Comparison of ENCODE assay signal across 9 mouse cellular contexts in genomic region chr13:21253569-21253968, GRCm38 (mm10). TPM values are rescaled to one million over a fixed set of nuclear protein-coding genes. Genes with fewer than 3 reads are reported as not detected.
DNase-seq lines count a peak whose midpoint lies in the region; ATAC-seq and TF ChIP-seq lines count a peak whose summit lies in the region.
"Had no signal": no experiment of that assay in that cellular context is flagged by ENCODE, and none has a peak within 500 bp of the region (broad histone marks: within the 10 kb centered on the region; RNA-seq: fewer than 3 reads in every experiment).

No protein-coding gene starts in this region.

- no peak for TF ChIP-seq EP300 in heart, postnatal 0 days (IDR thresholded peaks at IDR 0.05; ENCODE audit: low read depth)

- H3K9ac ChIP-seq in heart, postnatal 0 days (replicated peaks; ENCODE audit: low read depth, low read length), result no peak overlapping the region
- peak overlapping the region; percentile 51 for H3K9ac ChIP-seq in hindbrain, postnatal 0 days (replicated peaks; ENCODE audit: low read length)

- peak overlapping the region; percentile 39 for H3K4me3 ChIP-seq in heart, postnatal 0 days (ENCODE audit: low read depth, low read length)
- peak overlapping the region; percentile 60 for H3K4me3 ChIP-seq in hindbrain, postnatal 0 days (ENCODE audit: low read length)

- DNase-seq in heart, postnatal 0 days (ENCODE audit: low spot score), result no peak
- DNase-seq in heart, adult 18-20 months, result no peak
- peak; percentile 13 to 38 for DNase-seq in cerebellum, postnatal 36 days
- peak; percentile 37 for DNase-seq in hindbrain, postnatal 0 days (ENCODE audit: low spot score)
- DNase-seq in neural tube, embryonic 10.5 days (ENCODE audit: extremely low spot score, low spot score), result peak; percentile 54
- no peak for DNase-seq in testis, postnatal 10 days (ENCODE audit: low spot score)
- no peak for DNase-seq in layer of hippocampus, postnatal 25 days (ENCODE audit: extremely low spot score in 1 of 2, low spot score in 1 of 2)
- DNase-seq in frontal cortex, postnatal 14 days (ENCODE audit: low spot score in 2 of 2), result no peak

- peak overlapping the region; percentile 55 for H3K4me2 ChIP-seq in heart, postnatal 0 days (ENCODE audit: low read depth, low read length)
- peak overlapping the region; percentile 59 for H3K4me2 ChIP-seq in hindbrain, postnatal 0 days (ENCODE audit: low read depth, low read length)

- no peak for TF ChIP-seq CTCF in heart, postnatal 0 days (IDR thresholded peaks at IDR 0.05; ENCODE audit: low read depth)
- TF ChIP-seq CTCF in hindbrain, postnatal 0 days (IDR thresholded peaks at IDR 0.05; ENCODE audit: low read depth), result no peak

- H3K27me3 ChIP-seq in heart, postnatal 0 days (ENCODE audit: control insufficient read depth, insufficient read depth, low read length), result peaks cover 34% of the 10 kb centered on the region
- H3K27me3 ChIP-seq in hindbrain, postnatal 0 days (ENCODE audit: insufficient read depth, low read length), result no peaks in the 10 kb centered on the region

- no peak overlapping the region for H3K27ac ChIP-seq in heart, postnatal 0 days (ENCODE audit: low read depth)
- peak overlapping the region; percentile 51 for H3K27ac ChIP-seq in hindbrain, postnatal 0 days

- 6% methylated on average over 12 of the region's 12 CpGs for WGBS in heart, postnatal 0 days
- under 1% methylated on average over 12 of the region's 12 CpGs for WGBS in hindbrain, postnatal 0 days

- 0 out of 2 replicates have a peak, but pooled peaks cover 4% of the 10 kb centered on the region for H3K4me1 ChIP-seq in heart, postnatal 0 days (ENCODE audit: control insufficient read depth, insufficient read depth)
- H3K4me1 ChIP-seq in hindbrain, postnatal 0 days (ENCODE audit: insufficient read depth, low read length), result no peaks in the 10 kb centered on the region

- no peak for ATAC-seq in heart, postnatal 0 days (ENCODE audit: insufficient read depth, low read depth)
- ATAC-seq in hindbrain, postnatal 0 days, result peak; percentile 69

- no peaks in the 10 kb centered on the region for H3K36me3 ChIP-seq in heart, postnatal 0 days (replicated peaks; ENCODE audit: control insufficient read depth, insufficient read depth, low read length)
- H3K36me3 ChIP-seq in hindbrain, postnatal 0 days (ENCODE audit: insufficient read depth, low read length), result no peaks in the 10 kb centered on the region

- no peaks in the 10 kb centered on the region for H3K9me3 ChIP-seq in heart, postnatal 0 days (replicated peaks; ENCODE audit: control insufficient read depth, low read length)
- no peaks in the 10 kb centered on the region for H3K9me3 ChIP-seq in hindbrain, postnatal 0 days (ENCODE audit: low read length)

RNA-seq across cellular contexts. Expression of gene Gpx5, which starts 39.0 kb away (rescaled TPM):
- not detected in 2 replicates for total RNA-seq in heart, postnatal 0 days (2014; rRNA removed; ENCODE audit: low replicate concordance)
- polyA plus RNA-seq in heart, postnatal 0 days (2015; fragmentation: Nextera tagmentation; extraction: Ambion mirVana), result not detected in 2 replicates
- not detected for total RNA-seq in heart, adult 18-20 months (2021)
- total RNA-seq in hindbrain, postnatal 0 days (2014; rRNA removed), result not detected in 2 replicates
- not detected in 2 replicates for polyA plus RNA-seq in hindbrain, postnatal 0 days (2015; fragmentation: Nextera tagmentation; extraction: Ambion mirVana)
- not detected for total RNA-seq in layer of hippocampus, postnatal 25 days (2021)
- polyA plus RNA-seq: thymus, postnatal 0 days had no signal

RNA-seq across cellular contexts. Expression of gene Gpx6, which starts 58.4 kb away (rescaled TPM):
- not detected in 2 replicates for total RNA-seq in heart, postnatal 0 days (2014; rRNA removed; ENCODE audit: low replicate concordance)
- not detected in 2 replicates for polyA plus RNA-seq in heart, postnatal 0 days (2015; fragmentation: Nextera tagmentation; extraction: Ambion mirVana)
- total RNA-seq in heart, adult 18-20 months (2021), result not detected
- total RNA-seq in hindbrain, postnatal 0 days (2014; rRNA removed), result 0.32 and 0.84 TPM in 2 replicates
- 0.59 and 0.61 TPM in 2 replicates for polyA plus RNA-seq in hindbrain, postnatal 0 days (2015; fragmentation: Nextera tagmentation; extraction: Ambion mirVana)
- not detected for total RNA-seq in layer of hippocampus, postnatal 25 days (2021)

Comparison
In these comparisons a context has a peak if more than half of its experiments do, and no peak if none do; other contexts are left out.
1. DNase-seq: peak in cerebellum, postnatal 36 days (2 of 2), hindbrain, postnatal 0 days (single experiment) and neural tube, embryonic 10.5 days (single experiment); none in heart, postnatal 0 days (single experiment), heart, adult 18-20 months (0 of 2), testis, postnatal 10 days (single experiment), layer of hippocampus, postnatal 25 days (0 of 2) and frontal cortex, postnatal 14 days (0 of 2).